Mouse (Mus musculus) megakaryocyte, embryonic 14.5 days (primary cell): Measurements from ENCODE around the gene Lrrc3.

Source experiments
- FLI1 ChIP-seq: IDR thresholded peaks from 2 replicates; pipeline ENCODE4 v1.6.1; 2012; ENCODE audit warnings: low read length, inconsistent platforms, mixed read lengths
- GATA1 ChIP-seq: IDR thresholded peaks from 3 replicates; pipeline ENCODE4 v1.6.1; 2012; ENCODE audit warnings: mixed read lengths, low read length, inconsistent platforms, borderline replicate concordance

- no peak for TF ChIP-seq GATA1
- TF ChIP-seq FLI1 = no peak
Observed at GRCm38 (mm10) chr10:77927375-77927774, 25.0 kb upstream of the Lrrc3 start.
